Mouse (Mus musculus): ENCODE measurements around the gene Glb1l3.

- TF ChIP-seq CTCF (IDR thresholded peaks at IDR 0.05; ENCODE audit: extremely low read depth, insufficient read depth, insufficient read length, insufficient replicate concordance), result no peak
- TF ChIP-seq POLR2A (IDR thresholded peaks at IDR 0.05; ENCODE audit: low read depth, low read length), result no peak
Observed at GRCm38 (mm10) chr9:26776122-26776902, 84.4 kb downstream of the Glb1l3 start.
